Mouse (Mus musculus): ENCODE data around the gene Hhat. TPM values are rescaled to one million over a fixed set of nuclear protein-coding genes. Genes with fewer than 3 reads are reported as not detected.

The Hhat gene
- total RNA-seq, 2 experiments from 2014 or later: 1.5 to 1.7 TPM

GRCm38 (mm10) chr1:192512821-192513220, 258.2 kb downstream of the Hhat start:
- peak; percentile 52 for ATAC-seq (replicated peaks; ENCODE audit: poor library complexity)

DNA sequence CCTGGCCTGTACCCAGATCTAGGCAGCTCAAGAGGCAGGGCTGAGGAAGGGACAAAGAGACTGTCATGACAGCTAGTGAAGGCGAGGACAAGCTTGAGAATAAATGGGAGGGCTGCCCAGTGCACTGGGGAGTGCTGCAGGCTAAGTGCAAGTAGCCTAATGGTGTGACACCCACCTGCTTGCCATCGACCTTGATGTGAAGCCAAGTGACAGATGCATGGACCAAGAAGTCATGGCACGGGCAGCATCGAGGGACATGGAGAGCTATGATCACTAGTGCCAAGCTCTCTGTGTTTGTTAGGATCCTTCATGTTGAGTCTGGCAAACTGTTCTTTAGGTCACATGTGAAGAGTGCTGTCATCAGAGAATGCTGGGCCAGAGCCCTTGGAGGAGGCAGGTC, 267.4 kb downstream of the Hhat start:
- ATAC-seq (replicated peaks; ENCODE audit: poor library complexity): no peak

DNA sequence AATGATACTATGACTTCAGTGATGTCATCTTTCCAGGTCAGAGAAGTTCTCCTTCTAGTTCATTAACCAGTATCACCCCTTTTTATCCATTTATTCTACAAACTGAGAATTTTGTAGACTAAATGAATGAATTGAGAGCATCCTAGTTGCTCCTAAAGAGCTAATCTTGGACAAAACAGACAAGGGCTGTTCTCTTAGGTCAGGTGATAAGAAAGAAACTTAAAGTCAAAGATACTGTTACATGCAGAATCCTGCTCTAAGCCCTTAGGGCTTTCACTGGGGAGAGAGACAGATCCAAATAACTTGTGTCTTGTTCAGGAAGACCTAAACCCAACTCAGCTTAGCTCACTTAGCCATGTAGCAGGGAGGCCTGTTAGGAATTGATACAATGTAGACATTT, 268.2 kb downstream of the Hhat start:
- ATAC-seq (replicated peaks; ENCODE audit: poor library complexity): peak; percentile 46

DNA sequence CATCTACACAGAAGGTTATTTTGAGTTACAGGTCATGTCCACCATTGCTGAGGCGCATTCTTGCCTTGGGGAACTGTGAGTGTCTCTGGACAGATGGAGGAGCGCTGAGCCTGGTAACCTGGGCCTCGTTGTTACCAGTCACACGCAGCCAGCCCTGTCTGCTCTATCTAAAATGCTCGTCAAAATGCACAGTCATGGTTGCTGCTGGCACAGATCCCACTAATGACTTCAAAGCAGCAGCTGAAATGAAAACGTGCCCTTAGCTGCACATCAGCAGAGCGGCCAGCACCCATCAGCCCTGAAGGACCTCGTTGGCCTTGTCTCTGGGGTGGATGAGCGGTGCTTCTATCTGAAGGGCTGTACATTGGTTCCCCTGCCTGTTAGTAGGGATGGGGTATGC, 269.0 kb downstream of the Hhat start:
- peak; percentile 74 for ATAC-seq (replicated peaks; ENCODE audit: poor library complexity)

- ATAC-seq (replicated peaks; ENCODE audit: poor library complexity): no peak
Measured at GRCm38 (mm10) chr1:192497505-192497904, 273.5 kb downstream of the Hhat start.

DNA sequence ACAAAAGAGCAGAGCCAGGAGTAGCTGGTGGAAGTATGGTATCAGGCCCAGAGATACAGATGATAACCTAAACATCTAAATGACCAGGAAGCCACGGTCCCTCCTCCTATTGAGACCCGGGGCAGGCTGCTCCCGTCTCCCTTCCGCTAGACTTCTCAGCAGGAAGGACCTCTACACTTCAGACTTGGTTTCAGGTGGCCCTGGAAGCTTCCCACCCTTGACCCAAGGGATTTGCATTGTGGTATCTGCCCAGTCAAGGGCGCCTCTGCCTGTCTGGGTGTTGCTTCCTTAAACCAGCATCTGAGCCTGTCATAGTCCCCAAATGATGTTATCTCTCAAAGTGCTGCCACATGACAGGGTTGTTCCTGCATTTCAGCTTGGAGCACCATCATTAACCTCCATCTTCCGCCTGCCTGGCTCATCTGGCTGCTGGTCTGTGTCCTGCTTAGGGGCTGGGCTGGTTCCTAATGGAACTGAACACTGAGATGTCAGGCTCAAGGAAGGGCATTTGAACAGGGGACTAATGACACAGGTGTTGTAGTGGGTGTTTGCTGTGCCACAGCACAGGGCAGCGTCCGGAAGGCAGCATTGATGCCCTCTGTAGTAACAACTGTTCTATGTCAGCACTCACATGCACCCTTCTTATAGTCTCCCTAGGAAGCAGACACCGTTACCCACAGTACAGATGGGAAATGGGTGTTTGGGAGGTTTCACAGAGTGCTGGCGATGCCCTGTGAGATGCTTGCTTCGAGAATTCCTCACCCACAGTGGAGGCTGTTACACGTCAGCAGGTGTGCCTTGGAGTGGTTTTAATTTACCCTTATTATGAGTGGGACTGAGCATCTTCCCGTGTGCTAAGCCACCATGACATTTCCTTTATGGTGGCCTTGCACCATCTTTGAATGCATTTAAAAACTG, 280.9 kb downstream of the Hhat start:
- ATAC-seq (replicated peaks; ENCODE audit: poor library complexity): no peak

GRCm38 (mm10) chr1:192487571-192487970, 283.5 kb downstream of the Hhat start:
- no peak for ATAC-seq (replicated peaks; ENCODE audit: poor library complexity)

DNA sequence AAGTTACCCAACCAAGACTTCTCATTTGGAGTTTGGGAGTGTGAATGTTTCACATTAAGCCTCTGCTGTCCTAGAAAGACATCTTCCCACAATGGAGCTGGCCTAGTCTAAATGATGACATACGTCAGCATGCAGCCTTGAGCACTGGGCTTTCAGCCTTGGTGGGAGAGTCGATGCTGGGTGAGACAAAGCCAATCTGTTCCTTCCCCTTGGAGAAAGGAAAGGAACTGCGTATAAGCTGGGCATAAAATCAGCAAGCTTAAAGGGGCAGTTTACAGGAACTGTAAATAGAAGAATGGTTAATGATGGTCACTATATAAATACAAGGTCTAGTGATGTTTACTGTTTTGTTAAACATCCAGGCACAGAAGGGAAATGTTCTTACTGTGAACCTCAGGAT, 286.0 kb downstream of the Hhat start:
- ATAC-seq (replicated peaks; ENCODE audit: poor library complexity): no peak

DNA sequence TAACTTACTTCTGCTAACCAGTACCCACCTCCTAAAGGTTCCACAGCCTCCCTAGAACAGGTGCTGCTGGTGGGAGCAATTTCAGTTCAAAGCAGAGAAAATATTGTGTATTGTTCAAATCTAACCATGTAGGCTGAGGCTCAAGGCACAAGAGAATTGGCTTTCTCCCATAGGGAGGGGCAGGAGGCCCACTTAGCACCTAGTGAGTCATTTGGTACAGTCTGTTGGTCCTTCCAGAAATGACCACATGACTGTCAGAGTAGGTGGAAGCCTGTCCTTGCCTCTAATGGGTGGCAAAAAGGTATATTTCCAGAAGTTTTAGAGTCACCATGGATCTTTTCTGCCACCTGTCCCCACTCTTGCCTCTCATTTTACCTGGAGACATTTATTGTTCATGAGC, 289.6 kb downstream of the Hhat start:
- no peak for ATAC-seq (replicated peaks; ENCODE audit: poor library complexity)

DNA sequence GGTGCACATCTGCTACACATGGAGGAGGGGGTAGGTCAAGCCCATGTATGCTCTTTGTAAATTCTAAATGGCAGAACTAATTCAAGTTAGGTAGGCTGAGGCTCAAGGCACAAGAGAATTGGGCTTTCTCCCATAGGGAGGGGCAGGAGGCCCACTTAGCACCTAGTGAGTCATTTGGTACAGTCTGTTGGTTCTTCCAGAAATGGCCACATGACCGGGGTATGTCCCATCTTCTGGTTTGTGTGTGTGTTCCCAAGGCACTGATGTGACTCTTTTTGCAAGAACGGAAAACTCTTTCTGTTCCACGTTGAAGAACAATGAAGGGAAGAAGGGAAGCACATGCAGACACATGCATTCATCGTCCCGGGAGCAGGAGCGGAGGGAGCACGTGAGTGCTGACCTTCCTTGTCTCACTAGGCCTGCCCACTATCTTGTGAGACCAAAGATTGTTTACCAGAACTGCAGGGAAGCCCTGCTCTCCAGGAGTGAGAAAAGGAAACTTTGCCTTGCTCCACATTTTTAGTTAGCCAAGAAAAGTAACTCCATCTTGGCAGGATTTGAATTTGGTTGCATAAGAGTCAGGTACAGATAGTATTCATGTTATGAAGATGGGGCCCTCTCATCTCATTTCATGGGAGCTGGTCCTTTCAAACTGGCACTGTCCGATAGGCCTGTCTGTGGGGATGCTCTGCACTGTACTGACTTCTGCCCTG, 290.8 kb downstream of the Hhat start:
- no peak for ATAC-seq (replicated peaks; ENCODE audit: poor library complexity)

- no peak for ATAC-seq (replicated peaks; ENCODE audit: poor library complexity)
Measured at GRCm38 (mm10) chr1:192478176-192478575, 292.8 kb downstream of the Hhat start.

DNA sequence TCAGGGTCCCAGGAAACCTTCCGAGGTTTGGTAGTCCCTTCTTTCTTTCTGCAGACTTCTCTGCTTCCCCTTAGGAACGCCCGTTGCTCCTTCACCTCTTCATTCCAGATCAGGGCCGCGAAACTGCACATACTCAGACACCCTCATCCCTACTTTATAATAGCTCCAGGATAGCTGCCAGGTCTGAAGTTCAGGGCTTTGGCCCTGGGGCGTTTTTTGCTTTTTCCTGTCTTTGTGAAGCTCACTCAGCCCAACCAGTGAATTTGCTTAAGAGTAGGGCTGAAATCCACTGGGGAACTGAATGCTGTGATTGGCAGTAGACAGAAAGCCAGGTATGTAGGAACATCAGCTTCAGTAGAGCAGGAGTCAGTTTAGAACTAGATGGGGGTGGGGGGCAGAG, 293.5 kb downstream of the Hhat start:
- no peak for ATAC-seq (replicated peaks; ENCODE audit: poor library complexity)

DNA sequence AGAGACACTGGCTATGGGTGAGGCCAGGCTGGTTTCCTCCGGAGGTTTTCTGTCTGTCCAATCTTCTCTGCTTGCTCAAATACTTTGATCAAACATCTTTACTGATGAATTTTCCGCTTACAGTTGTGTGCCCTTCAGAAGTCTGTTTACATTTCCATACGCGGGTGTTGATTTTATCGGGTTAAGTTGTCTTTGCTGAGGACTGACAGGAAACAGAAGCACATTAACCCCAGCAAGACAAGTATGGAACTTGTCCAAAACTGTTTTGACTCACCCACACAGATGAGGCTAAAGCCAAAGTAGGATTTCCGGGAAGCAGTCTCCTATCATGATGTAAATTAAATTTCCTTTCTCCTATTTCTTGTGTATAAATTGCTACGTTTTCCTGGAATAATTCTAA, 294.3 kb downstream of the Hhat start:
- ATAC-seq (replicated peaks; ENCODE audit: poor library complexity): no peak

- ATAC-seq (replicated peaks; ENCODE audit: poor library complexity): no peak
Measured at GRCm38 (mm10) chr1:192473134-192473533, 297.9 kb downstream of the Hhat start.

DNA sequence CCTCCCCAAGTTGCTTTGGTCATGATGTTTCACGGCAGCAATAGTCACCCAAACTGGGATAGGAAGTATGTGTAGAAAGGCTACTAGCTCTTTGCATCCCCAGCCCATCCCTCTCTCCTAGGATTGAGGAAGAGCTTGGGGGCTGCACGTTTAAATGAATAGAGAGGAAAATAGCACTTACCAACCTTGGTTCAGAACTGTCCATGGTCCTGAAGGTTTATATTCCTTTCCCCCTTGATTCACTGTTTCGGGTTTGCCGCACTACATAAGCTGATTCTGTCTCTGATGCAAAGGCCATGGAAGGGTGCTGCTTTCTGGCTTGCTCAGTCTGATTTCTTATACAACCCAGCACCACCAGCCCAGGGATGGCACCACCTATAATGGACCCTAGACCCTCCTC, 298.7 kb downstream of the Hhat start:
- peak; percentile 44 for ATAC-seq (replicated peaks; ENCODE audit: poor library complexity)

DNA sequence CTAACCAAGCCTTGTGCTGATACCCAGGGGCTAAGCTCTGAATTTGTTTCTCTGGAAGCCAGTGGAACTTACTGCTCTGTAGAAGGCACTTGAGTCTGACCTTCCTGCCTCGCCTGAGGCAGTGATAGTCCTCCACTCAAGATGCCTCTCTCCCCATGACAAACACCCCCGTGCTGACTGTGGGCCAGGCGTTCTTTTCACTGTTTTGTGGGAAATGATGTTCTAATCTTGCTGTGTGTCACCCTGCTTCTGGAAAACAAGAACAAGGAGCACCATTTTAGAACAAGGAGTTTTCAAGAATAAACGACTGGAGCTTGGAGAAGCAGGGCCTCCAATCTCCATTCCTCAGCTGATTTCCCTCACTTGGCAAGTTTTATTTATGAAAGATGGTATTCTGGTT, 307.3 kb downstream of the Hhat start:
- ATAC-seq (replicated peaks; ENCODE audit: poor library complexity): no peak

DNA sequence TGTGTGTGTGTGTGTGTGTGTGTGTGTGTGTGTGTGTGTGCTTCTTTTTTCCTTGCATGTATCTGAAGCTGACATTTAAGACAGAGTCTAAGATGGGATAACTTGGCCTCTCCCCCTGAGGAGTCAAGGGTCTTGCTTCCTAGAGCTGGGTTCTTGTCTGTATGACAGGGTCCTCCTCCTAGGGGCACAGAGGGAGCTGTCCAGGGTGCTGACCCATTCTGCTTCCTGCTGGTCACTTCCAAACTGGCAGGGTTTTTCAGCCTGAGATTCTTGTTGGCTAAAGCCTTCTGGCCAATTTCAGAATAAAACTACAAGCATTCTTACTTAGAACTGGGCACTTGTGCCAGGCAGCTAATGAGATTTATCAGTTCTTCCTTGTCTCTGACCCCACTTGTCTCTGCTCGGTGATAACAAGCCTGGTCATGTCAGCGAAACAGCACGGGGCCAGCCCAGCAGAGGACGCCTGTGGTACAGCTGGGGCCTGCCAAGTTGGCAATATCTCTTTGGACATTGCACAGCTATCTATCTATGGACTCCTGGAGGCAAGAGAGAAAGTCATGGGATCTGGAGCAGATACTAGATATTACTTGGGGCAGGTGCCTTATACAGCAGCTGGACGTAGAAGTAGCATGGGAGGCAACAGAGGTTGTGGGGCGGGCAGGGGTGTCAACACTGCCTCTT, 313.4 kb downstream of the Hhat start:
- peak; percentile 66 for ATAC-seq (replicated peaks; ENCODE audit: poor library complexity)

GRCm38 (mm10) chr1:192457037-192457436, 314.0 kb downstream of the Hhat start:
- ATAC-seq (replicated peaks; ENCODE audit: poor library complexity): no peak

- ATAC-seq (replicated peaks; ENCODE audit: poor library complexity): no peak
Measured at GRCm38 (mm10) chr1:192454981-192455380, 316.0 kb downstream of the Hhat start.

- no peak for ATAC-seq (replicated peaks; ENCODE audit: poor library complexity)
Measured at GRCm38 (mm10) chr1:192454501-192454900, 316.5 kb downstream of the Hhat start.

DNA sequence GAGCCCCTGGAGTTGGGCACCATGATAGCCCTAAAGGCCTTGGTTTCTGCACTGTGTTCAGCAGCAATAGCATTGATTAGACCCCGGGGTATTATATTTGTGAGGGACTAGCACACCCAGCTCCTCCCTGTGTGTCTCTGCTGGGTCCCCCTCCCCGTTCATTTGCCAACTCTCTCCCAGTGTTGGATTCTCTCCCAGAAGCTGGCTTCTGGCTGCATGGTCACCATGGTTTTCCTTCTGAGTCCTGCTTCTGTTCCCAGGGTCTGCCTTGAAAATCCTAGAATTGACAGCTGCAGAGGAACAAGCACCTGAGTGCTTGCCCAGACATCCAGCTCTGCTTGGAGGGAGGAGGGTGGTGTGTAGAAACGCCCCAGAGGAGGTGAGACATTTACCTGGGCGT, 319.3 kb downstream of the Hhat start:
- ATAC-seq (replicated peaks; ENCODE audit: poor library complexity): no peak

- peak; percentile 26; the same call in 1 of the 2 replicates for ATAC-seq (replicated peaks; ENCODE audit: poor library complexity)
Measured at GRCm38 (mm10) chr1:192450425-192450824, 320.6 kb downstream of the Hhat start.

All from megakaryocyte progenitor cell, adult 5-6 weeks (primary cell).